Mouse (Mus musculus): ENCODE measurements around the gene Map3k5.
"Not testable (repeated sequence)": the region's sequence is repeated elsewhere in the genome, so short reads cannot be mapped to it uniquely, and the experiment has no call there.

The Map3k5 gene

DNA sequence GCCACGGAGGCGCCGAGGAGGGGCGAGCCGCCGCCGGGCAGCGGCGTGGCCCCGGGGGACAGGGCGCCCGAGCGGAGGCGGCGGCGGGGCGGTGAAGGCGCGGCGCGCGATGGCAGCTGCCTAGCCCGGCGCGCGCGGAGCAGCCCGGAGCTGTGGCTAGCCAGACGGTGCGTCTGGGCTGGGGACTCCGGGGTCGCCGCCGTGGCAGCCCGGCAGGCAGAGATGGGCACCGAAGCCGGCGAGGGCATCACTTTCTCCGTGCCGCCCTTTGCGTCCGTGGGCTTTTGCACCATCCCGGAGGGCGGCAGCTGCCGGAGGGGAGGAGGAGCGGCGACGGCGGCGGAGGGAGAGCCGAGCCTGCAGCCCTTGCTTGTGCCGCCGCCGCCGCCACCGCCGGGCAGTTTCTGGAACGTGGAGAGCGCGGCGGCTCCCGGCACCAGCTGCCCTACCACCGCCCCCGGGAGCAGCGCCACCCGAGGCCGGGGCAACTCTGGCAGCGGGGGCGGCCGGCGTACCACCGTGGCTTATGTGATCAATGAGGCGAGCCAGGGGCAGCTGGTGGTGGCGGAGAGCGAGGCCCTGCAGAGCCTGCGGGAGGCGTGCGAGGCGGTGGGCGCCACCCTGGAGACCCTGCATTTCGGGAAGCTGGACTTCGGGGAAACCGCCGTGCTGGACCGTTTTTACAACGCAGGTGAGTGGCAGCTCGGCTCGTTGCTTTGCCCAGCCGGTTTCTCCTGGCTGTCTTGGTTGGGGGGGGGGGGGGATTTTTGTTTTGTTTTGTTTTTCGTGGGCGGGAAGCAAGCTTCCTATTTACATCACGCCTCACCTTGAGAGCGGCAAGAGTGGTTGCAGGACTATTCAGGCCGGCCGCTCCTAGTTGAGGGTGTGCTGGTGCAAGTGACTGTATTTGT, at the start of gene Map3k5:
Gene Map3k5, plus strand, starts transcription at position 89 of the 911 bp plus-strand sequence.
- peak; percentile 79 for DNase-seq (ENCODE audit: low spot score)

DNA sequence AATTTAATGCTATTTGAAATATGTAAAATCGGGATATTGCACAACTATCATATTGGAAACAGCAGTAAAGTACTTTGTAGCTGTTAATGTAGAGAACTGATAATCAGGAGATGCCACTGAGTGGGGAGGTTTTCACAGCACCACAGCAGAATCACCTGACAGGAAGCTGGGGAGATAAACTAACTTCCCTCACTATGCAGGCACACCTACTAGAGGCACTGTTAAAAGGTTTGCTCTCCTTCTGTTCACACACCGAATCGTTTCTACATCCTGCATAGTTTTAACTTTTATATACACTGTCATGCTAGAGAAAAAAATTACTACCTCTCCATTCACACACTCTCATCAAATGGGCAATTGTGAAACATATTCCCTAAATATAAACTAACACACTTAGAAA, 48.0 kb upstream of the Map3k5 start:
- no peak for DNase-seq (ENCODE audit: low spot score)

GRCm38 (mm10) chr10:19889908-19890307, 44.4 kb upstream of the Map3k5 start:
- DNase-seq (ENCODE audit: low spot score), result no peak

DNA sequence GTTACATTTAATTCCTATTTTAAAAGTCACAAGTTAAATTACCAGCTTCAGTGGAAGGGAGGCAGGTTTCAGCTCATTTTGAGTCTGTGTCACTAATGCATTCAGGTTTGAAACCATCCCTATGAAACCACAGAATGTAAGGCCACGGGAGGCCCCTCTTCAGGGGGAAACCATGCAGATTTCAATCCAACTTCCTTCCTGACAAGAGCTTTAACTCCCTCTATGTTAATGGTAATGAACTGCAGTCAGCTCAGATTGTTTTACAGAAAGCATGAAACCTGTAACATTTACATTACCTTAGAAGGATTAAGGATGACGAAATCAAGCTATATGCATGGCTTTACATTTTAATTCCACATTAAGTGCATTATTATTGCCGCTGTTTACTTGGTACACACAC, 42.6 kb upstream of the Map3k5 start:
- no peak for DNase-seq (ENCODE audit: low spot score)

- DNase-seq (ENCODE audit: low spot score), result peak; percentile 75
Observed at GRCm38 (mm10) chr10:19893146-19893545, 41.1 kb upstream of the Map3k5 start.

GRCm38 (mm10) chr10:19893976-19894375, 40.3 kb upstream of the Map3k5 start:
- DNase-seq (ENCODE audit: low spot score), result peak; percentile 65

DNA sequence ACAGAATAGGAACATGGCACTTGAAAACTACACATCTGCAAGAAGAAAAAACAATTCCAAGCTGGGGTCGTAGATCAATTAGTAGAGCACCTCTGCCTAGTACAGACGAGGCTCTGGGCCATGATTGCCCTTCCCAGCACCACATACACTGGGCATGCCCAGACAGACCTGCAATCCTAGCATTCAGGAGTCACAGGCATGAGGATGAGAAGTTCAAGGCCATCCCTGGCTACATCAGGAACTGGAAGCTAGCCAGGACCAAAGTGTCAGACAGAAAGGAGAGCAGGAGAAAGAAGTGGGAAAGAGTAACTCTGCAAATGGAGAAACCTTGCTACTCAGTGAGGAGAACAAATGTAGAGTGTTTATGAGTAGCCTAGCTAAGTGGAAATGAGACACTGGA, 34.1 kb upstream of the Map3k5 start:
- no peak for DNase-seq (ENCODE audit: low spot score)

DNA sequence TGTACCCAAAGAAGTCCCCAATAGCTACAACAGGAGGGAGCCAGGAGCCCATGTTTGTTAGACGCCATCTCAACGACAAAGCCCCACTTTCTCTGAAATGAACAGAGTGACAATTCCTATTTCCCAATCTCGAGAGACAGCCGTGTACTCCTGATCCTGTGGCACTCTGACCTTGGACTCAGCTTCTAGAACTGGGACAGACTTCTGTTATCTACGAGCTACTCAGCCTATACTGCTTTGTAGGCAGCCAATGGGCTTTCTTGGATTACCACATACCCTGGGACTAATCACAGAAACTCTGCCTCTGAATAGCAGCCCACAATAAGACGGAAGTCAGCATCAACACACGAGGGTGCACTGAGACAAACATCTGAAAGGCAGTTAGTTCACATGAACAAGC, 32.3 kb upstream of the Map3k5 start:
- DNase-seq (ENCODE audit: low spot score), result no peak

GRCm38 (mm10) chr10:19904077-19904820, 30.0 kb upstream of the Map3k5 start:
- DNase-seq (ENCODE audit: low spot score), result no peak

- peak; percentile 99 for DNase-seq (ENCODE audit: low spot score)
Observed at GRCm38 (mm10) chr10:19907246-19907804, 26.9 kb upstream of the Map3k5 start, which contains the start of gene Pex7. TSS of gene Pex7 (minus strand) at chr10:19907689.

DNA sequence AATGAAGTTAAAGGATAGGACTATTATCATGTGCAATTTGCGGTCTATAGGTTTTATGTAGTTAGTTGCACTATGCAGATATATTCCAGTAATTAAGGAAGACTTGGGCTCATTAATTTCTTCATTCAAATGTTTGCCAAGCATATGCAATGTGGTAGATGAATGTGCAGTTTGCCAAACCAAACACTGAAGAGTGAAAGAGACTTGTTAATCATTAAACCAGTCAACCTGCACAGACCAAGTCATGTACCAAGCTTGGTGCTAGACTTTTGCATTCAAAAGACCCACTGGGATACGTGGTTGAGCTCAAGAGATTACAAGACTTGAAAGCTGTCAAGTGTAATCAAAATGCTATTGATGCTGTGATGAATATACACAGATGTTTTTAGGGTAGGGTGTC, 26.2 kb upstream of the Map3k5 start:
- no peak for DNase-seq (ENCODE audit: low spot score)

DNA sequence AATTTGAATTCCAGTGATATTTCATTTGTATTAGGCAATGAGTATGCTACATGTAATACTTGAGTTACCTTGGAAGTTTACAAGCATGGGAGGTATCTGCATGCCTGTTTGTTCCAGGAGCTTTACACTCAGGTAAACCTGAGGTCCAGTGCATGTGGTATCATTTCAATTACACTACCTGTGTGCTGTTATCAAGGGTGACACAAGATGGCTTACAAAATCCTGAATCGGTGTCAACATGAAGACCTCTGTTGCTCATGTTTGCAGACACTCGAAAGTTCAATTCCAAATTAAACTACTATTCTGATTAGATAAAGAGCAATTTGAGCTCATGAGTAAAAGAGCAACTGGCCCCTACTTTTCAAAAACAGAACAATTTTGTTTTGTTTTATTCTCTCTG, 23.8 kb upstream of the Map3k5 start:
- no peak for DNase-seq (ENCODE audit: low spot score)

- DNase-seq (ENCODE audit: low spot score), result peak; percentile 40
Observed at GRCm38 (mm10) chr10:19911583-19911982, 22.7 kb upstream of the Map3k5 start.

- DNase-seq (ENCODE audit: low spot score), result no peak
Observed at GRCm38 (mm10) chr10:19913806-19914205, 20.5 kb upstream of the Map3k5 start.

DNA sequence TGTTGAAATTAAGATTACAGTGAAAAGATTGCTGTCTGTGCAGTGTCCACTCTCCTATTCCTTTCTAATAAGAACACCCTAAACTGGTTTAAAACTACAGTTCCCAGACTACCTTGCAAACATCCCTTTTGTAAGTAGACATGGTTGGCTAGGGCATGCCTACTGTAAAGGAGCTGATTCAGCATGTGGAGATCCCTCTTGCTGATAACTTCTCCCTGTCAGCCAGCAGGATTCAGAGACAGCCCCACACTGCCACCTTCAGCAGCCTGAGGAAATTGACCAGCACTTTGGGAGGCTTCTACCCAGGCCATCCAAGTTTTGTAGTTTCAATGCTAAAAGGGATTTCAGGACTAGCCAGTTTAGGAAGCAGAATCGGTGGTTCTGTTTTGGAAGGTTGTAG, 19.0 kb upstream of the Map3k5 start:
- peak; percentile 87 for DNase-seq (ENCODE audit: low spot score)

DNA sequence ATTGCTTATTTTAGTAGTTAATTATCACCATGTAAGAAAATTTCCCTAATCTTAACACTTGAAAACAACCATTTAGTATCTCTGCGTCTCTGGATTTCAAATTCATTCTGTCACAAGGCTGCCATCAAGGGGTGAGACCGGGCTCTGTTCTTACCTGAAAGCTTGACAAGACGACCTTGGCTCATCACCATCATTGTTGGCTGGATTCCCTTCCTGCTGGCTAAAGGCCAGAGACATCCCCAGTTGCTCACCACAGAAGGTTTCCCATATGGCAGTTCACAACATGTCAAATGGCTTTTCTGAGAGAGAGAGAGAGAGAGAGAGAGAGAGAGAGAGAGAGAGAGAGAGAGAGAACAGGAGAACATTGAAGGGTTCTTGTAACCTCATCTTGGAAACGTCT, 11.9 kb upstream of the Map3k5 start:
- DNase-seq (ENCODE audit: low spot score), result peak; percentile 36

GRCm38 (mm10) chr10:19924256-19924655, 10.0 kb upstream of the Map3k5 start:
- DNase-seq (ENCODE audit: low spot score), result no peak

DNA sequence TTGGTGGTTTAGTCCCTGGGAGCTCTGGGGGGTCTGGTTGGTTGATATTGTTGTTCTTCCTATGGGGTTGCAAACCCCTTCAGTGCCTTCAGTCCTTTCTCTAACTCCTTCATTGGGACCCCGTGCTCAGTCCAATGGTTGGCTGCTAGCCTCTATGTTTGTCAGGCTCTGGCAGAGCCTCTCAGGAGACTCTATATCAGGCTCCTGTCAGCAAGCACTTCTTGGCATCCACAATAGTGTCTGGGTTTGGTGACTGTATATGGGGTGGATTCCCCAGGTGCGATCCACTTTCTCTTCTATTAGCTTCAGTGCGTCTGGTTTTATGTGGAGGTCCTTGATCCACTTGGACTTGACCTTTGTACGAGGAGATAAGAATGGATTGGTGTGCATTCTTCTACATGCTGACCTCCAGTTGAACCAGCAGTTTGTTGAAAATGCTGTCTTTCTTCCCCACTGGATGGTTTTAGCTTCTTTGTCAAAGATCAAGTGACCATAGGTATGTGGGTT, 7.8 kb upstream of the Map3k5 start:
- DNase-seq (ENCODE audit: low spot score), result not testable (repeated sequence)

GRCm38 (mm10) chr10:19928205-19928604, 6.1 kb upstream of the Map3k5 start:
- DNase-seq (ENCODE audit: low spot score), result no peak

DNA sequence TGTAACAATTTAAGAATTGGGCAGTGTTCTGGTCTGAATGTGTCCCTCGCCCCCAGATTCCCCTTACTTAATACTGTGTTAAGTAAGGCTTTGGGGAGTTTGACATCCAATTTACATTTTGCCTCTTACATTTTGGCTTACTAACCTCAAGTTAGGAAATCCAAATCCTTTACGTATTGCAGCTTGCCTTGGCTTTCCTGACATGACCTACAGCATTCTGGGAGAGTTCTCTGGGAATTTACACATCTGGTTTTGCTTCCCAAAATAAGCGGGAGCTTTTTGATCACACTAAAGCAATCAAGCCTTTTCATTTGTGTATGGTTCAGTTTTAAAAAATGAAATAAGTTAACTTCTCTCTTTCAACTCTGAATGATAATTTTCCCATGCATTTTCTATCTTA, 1.3 kb upstream of the Map3k5 start:
- peak; percentile 39 for DNase-seq (ENCODE audit: low spot score)

- peak; percentile 92 for DNase-seq (ENCODE audit: low spot score)
Observed at GRCm38 (mm10) chr10:19933511-19934383, 525 bp upstream of the Map3k5 start.

DNA sequence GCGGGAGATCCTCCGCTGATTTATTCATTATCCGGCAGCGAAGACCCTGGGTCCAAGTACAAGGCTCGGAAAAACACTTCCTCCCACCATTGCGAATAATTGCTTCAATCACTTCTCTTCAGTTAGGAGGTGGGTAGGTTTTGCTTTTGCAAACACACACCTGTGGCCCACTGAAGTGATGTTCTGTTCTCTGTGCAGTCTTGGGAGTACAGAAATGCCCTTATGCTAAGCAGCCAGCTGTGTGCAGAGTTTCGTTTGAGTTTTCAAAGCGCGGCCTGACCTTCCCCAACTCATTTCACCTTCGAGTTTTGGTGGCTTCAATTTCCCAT, 987 bp downstream of the Map3k5 start:
- peak; percentile 35 for DNase-seq (ENCODE audit: low spot score)

Data from MN1 (cell line).